Mouse (Mus musculus): Measurements from ENCODE around the gene Pkmyt1. TPM values are rescaled to one million over a fixed set of nuclear protein-coding genes. Genes with fewer than 3 reads are reported as not detected.

Pkmyt1 gene
- total RNA-seq, 2 experiments from 2014 or later, result 5.3 to 5.4 TPM

GRCm38 (mm10) chr17:23719455-23719854 lies 6.7 kb upstream of the Pkmyt1 start:
- no peak for DNase-seq (ENCODE audit: low spot score in 2 of 2)

DNA sequence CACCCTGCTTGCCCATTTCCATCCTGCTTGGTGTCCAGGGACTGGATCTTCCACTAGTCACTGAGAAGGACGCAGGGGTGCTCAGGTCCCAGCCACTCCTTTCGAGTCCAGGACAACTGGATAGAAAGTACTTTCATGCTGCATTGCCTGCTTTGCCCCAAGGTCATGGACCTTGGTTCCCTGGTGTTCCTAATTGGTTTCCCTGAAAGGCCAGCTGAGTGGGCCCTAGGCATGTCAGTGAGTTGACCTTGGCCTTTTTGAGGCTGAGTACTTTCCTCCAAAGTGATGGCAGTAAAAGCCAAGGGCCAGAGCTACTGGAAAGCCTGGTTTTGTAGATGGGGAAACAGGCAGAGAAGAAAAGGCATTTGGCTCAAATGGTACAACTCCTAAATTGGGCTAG lies 4.2 kb upstream of the Pkmyt1 start:
- no peak for DNase-seq (ENCODE audit: low spot score in 2 of 2)

GRCm38 (mm10) chr17:23722376-23723125 lies 3.6 kb upstream of the Pkmyt1 start, which contains the start of gene 1520401A03Rik:
1520401A03Rik (minus strand) TSS chr17:23722783.
- no peak for DNase-seq (ENCODE audit: low spot score in 2 of 2)

DNA sequence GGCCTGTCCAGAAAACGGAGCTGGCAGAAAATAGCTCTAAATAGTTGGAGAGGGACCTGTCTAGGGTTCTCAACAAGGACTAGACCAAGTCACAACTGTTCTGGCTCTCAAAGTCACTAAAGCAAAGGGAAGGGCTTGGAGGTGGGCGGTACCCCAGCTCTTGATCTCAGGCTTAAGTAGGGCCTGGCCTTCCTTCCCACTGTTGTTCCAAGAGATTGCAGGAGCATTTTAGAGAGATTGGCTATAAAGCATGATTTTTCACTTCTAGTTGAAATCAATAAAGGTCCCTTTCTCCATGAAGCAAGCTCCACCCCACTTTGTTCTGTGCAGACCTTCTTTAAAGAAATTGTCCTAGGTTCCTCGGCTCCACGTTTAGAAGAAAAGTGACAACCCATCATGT lies 659 bp upstream of the Pkmyt1 start:
- DNase-seq (ENCODE audit: low spot score in 2 of 2), result no peak

DNA sequence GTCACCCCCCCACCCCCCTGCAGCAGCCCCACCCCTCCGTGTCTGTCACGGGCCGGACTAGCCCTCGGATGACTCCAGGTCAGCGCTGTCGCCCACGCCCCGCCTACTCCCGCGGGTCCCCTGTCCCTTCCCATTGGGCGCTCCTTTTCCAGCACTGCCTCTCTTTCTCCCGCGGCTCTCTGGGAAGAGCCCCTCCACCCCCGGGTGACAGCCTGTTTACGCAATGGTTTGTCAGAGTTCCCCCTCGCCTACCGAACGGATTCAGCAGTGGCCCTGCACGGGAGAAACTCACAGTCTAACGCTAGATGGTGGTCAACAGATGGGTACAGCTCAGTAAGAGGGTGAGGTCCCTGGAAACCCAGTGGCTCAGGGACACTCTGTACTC lies 614 bp downstream of the Pkmyt1 start:
- DNase-seq (ENCODE audit: low spot score in 2 of 2), result peak; percentile 42 to 59

DNA sequence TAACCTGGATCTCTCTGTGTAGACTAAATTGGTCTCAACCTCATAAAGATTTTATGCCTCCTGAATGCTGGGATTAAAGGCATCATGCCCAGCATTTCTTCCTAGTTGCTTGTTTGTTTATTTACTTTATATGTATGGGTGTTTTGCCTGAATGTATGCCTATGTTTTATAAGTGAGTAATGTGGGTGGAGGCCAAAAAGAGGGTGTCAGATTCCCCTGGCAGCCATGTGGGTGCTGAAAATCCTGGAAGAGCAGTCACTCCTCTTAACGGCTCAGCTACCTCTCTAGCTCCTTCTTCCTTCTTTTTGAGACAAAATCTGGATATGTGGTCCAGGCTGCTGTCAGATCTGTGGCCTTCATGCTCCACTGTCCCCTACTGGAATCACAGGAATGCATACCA lies 4.3 kb downstream of the Pkmyt1 start:
- no peak for DNase-seq (ENCODE audit: low spot score in 2 of 2)

- DNase-seq (ENCODE audit: low spot score in 2 of 2), result no peak
Measured at GRCm38 (mm10) chr17:23734341-23734740, 8.2 kb downstream of the Pkmyt1 start.

DNA sequence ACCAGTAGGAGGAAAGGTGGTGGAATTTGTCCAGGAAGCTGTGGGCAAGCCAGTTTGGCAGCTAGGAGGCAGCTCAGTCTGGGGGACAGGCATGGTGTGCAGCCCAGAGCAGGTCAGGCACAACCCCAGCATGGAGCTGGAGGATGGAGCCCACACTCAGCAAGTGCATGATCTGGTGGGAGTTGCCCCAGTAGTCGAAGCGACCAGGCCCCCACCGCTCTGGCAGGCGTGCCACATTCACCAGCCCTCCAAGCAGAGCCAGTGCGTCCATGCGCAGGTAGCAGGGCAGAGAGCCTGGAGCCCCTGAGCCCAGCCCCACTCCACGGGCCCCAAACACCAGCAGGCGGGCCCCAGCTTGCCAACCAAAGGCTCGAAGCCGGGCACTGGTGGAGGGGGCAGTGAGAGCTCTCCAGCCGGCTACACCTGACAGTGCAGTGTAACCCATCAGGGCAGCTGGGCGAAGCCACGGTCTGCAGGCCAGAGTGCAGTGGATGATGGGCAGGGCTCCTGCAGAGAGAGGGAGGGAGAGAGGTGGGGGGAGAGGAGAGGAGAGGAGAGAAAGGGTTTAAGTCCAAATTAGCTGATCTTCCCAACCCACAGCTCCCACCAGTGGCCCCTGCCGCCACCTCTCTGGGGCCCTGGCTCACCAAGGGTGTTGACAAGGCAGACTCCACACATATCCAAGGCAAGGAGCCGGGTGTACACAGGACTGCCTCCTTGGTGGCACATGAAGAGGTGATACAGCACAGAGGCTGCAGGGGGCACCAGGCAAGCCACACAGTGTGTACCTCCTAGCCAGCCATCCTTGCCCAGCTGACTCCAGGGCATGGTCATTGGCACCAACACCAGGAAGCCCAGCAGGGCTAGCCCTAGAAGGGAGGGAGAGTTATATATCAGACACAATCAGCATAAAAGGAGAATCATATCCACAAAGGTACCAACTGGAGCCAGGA lies 11.6 kb downstream of the Pkmyt1 start:
- no peak for DNase-seq (ENCODE audit: low spot score in 2 of 2)

GRCm38 (mm10) chr17:23738836-23739201 lies 12.7 kb downstream of the Pkmyt1 start:
- no peak for DNase-seq (ENCODE audit: low spot score in 2 of 2)

DNA sequence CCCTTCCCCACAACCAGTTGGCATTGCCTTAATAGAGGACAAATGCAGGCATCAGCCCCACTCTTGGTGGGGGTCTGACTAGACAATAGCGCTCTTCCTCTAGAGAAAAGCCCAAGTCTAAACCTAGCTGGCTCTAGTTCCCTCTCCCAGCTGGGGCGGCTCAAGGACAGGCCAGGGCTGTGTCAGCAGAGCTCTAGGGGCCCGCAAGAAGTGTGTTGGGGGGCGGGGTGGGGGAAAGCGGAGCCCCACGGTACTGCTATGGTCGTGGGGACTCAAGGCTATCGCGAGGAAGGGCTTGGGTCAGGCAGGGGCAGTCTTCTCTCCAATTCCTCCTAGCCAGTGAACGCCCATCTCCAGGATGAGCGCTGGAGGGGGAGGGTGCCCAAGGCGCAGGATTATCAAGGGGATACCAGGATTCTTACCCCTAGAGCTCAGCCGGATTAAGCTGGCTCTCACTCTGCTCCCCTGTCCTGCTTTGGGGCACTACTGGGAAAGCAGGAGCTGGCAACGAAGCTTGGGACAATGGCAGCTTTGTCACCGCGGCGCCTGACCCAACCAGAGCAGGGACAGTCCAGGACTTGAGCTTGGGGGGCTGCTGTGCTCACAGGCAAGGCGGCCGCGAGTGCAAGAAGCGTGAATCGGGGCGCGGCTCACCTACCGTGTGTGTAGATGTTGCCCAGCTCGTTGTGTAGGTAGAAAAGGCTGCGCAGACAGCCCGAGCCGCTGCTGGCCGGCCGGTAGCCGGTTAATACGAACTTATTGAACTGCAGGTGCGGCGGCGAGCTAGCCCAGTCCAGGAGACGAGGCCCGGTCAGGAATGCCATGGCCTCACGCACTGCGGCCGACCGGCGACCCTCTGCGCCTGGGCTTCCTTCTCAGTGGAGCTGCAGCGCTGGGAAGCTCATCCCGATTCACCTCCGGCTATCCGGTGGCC lies 13.3 kb downstream of the Pkmyt1 start:
- peak; percentile 40 to 48 for DNase-seq (ENCODE audit: low spot score in 2 of 2)

DNA sequence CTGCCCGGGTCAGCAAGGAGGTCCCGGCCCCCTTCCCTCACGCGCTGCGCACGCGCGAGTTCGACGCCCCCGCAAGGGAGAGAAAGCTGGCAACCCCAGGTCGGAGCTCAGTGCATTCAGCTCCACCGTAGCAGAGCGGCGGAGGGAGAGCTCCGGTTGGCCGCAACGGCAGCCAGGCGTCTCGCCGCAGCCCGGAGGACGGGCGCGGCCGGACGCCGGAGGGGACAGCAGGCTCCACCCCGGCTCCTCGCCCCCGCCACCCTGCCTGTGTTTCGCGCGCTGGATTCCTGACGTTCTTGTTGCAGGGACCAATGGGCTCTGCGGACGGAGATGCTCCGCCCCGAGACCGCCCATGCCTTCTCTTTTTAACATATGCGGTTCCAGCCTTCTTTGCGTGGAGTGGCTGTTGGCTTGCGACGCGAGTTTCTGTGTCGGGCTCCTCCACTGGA lies 14.0 kb downstream of the Pkmyt1 start:
- DNase-seq (ENCODE audit: low spot score in 2 of 2), result peak; percentile 92 to 95

DNA sequence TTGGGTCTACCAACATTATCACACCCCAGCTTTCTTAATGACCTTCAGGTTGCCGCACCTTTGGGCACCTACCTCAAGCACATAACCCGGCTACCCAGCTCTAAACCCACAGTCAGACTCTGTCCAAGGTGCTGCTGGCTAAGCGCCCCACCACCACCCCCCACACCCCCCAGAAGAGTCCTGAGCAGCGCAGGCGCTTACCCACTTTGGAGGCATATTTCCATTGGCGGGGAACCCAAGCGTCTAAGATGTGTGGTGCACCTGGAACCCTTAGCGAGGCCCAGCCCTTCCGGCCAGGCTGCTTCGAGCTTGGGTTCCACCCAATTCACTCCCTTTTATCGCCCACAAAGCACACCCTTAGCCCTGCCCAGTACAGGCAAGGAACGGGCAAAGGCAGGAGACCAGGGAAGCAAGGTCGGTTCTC lies 14.5 kb downstream of the Pkmyt1 start, which contains the start of gene Paqr4:
TSS of gene Paqr4 (minus strand) at position 270 of the 424 bp plus-strand sequence.
- DNase-seq (ENCODE audit: low spot score in 2 of 2), result no peak

GRCm38 (mm10) chr17:23741359-23742209 lies 15.4 kb downstream of the Pkmyt1 start:
- no peak for DNase-seq (ENCODE audit: low spot score in 2 of 2)

DNA sequence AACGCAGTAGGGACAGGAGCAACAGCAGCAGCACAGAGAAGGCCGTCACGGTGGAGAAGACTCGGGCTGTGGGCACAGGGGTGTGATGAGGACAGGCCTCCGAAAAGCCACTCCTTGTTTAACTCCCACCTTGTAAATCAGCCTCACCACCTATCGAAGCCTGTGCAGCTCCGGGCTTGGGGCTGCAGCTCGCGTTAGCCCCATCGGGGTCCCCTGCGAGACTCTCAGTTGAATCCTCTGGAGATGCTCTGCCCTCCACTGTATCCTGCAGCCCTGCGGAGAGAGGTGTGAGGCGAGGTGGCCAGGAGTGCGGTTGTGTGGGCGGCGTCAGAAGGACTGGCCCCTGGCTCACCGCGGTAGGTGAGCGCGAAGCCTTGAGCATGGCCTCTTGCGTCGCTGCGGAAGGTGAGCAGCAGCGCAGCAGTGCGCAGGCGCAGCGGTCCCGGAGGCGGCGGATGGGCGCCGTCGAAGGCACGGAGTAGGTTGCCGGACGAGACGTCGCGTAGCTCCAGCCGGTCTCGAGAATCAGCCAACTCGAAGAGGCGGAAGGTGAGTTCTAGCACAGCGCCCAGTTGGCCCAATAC lies 16.2 kb downstream of the Pkmyt1 start:
- DNase-seq (ENCODE audit: low spot score in 2 of 2), result no peak

DNA sequence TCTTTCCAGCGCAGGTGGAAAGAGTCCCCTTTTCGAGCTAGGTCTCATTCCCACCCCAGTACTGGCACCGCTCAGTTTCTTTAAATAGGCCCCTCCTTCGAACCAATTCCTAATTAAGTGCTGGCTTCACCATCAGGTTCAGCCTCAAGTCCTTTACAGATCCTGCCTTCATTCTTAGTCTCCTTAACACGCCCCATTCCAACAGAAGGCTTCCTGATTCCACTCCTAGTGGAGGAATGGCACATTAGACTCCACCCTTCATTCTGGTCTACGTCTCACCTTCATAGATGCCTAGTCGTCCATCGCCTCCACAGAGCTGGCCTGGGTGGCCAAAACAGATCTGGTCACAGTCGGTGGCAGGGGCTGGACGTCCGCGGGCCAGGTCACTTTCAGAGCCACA lies 16.8 kb downstream of the Pkmyt1 start:
- no peak for DNase-seq (ENCODE audit: low spot score in 2 of 2)

DNA sequence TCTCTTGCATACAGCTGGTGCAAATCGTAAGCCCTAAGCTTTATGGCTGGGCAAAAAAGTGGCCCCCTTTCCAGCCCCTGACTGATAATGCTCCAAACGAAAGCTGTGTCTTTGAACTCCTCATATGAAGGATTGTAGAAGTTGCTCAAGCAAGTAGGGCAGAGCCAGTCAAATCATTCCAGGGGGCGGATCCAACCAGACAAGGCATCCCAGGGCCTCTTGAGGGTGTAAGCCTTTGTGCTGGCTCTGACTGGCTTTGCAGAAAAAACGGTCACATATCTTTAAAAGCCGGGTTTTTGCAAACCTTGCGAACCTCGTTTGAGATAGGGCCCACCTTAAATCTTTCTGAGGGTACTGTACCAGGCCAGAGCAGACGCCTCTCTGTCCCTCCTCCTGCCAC lies 17.9 kb downstream of the Pkmyt1 start:
- DNase-seq (ENCODE audit: low spot score in 2 of 2), result no peak

GRCm38 (mm10) chr17:23744651-23745050 lies 18.5 kb downstream of the Pkmyt1 start:
- no peak for DNase-seq (ENCODE audit: low spot score in 2 of 2)

DNA sequence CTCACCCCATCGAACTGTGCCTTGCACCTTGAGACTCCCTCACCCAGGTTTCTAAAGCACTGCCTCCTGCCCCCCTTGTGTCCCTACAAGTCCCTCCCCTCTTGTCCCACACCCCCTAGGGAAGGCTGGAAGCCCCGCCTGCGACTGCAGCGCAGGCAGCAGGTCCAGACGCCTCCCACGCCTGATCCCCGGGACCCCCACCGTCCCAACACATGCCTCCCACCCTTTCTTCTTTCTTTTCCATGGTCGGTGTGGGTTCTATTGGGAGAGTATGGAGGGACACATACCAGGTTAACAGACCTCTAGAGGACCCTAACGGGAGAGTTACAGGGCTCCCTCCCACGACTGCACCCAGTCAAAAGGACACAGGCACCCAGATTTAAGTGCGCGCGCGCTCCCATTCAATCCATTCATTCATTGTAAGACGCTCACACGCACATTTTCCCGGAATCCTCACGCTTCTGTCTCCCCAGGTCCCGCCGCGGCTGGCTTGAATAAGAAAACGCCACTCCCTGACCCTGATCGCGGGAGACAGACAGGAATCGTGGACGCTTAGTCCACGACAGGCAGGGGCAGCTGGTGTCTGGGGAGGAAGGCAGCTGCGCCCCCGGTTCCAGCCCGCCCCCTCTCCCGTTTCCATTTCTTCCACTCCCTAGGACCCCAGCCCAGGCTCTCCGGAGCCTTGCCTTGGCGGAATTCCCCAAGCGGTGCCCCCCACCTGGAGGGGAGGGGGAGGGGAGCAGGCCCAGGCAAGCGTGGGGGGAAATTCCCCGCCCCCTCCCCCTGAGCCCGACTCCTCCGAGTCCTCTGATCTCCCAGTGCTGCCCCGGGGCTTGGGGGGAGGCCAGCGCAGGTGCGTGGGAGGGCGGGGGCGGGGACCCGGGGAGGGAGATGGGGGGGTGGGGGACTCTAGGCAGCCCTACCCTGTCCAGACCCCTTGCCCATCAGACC lies 19.4 kb downstream of the Pkmyt1 start, which contains the start of gene Kremen2:
TSS of gene Kremen2 (minus strand) at position 533 of the 951 bp plus-strand sequence.
- no peak for DNase-seq (ENCODE audit: low spot score in 2 of 2)

Data from left cerebral cortex, adult 18-20 months (tissue).